Mouse (Mus musculus): ENCODE results near the gene Yod1.

- TF ChIP-seq POLR2A (IDR thresholded peaks at IDR 0.05; ENCODE audit: insufficient read depth, low read length) (no peak), CTCF (IDR thresholded peaks at IDR 0.05; ENCODE audit: low read depth, low read length) (no peak), EP300 (IDR thresholded peaks at IDR 0.05; ENCODE audit: insufficient read depth, low read depth, low read length) (no peak)
Measured at GRCm38 (mm10) chr1:130683905-130684304, 33.2 kb upstream of the Yod1 start.
